Mouse (Mus musculus): ENCODE measurements around the gene Cwc22. TPM values are rescaled to one million over a fixed set of nuclear protein-coding genes. Genes with fewer than 3 reads are reported as not detected.

The Cwc22 gene
- 4.0 and 5.9 TPM in 2 replicates for polyA plus RNA-seq (2012; rRNA removed; ENCODE audit: low replicate concordance)

DNA sequence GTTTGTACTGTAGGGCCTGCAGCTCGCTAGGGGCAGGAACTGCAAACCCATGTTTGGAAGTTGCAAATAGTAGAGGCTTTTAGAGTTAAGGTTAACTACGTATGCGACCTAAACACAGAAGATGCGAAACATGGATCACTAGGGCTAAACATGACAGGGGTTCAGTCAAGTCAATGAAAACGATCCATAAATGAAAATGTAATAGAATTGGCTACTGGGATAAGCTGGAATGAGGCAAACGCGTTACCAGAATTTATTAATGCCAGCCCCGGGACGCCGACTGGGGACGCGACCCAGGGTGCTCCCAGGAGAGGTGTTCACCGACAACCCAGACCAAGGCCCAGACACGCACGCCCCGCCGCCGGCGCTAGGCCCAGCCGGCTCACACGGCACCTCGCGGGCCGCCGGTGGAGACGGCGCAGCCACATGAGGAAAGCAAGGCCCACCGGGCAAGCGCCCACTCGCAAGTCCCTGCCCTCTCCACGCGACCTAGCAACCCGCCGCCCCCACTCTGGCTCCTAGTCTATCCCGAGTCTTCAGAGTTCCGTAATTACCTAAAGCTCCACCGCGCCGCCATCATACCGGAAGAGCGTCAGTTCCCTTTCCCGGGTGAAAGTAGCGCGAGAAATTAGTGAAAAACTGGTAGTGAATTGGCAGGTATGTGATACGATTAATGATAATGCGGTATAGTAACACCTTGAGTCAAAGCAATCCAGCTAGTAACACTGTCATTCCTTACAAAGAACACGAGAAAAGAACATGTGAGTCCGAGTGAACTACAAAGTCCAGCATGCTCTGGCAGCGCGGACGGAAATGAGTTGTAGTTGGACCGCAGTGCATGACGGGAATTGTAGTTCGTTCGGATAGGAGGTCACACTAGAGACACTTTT is at the start of gene Cwc22:
TSS of gene Cwc22 (minus strand) at position 780 of the 890 bp plus-strand sequence.

Other genes starting within 250 kb of the Cwc22 start
- gene Zfp385b, start 126.7 kb downstream of the Cwc22 start, polyA plus RNA-seq (2012; rRNA removed; ENCODE audit: low replicate concordance) = 3.0 and 4.1 TPM in 2 replicates

All from subcutaneous adipose tissue, adult 2 months (tissue).